Mouse (Mus musculus): ENCODE measurements around the gene Ep400. TPM values are rescaled to one million over a fixed set of nuclear protein-coding genes. Genes with fewer than 3 reads are reported as not detected.

The Ep400 gene
- polyA plus RNA-seq, 1 experiment from 2014 or later = 28.5 TPM

Small RNA genes within 50 kb of the gene (microRNA-seq; reads per million reads assigned to microRNA genes)
- 1.8 reads per million for gene Mir7026

Other genes with a start within 250 kb of the Ep400 start
- not detected in 2 replicates for gene Galnt9, start 226.4 kb downstream of the Ep400 start, polyA plus RNA-seq (2016; fragmentation: Nextera tagmentation; extraction: Ambion mirVana)
- 88.5 and 92.4 TPM in 2 replicates for gene Noc4l, start 117.3 kb downstream of the Ep400 start, polyA plus RNA-seq (2016; fragmentation: Nextera tagmentation; extraction: Ambion mirVana)
- gene Ddx51, start 117.3 kb downstream of the Ep400 start, polyA plus RNA-seq (2016; fragmentation: Nextera tagmentation; extraction: Ambion mirVana) = 30.2 and 36.3 TPM in 2 replicates
- gene Pus1, start 9.9 kb upstream of the Ep400 start, polyA plus RNA-seq (2016; fragmentation: Nextera tagmentation; extraction: Ambion mirVana) = 48.7 and 50.7 TPM in 2 replicates
- gene Ulk1, start 39.4 kb upstream of the Ep400 start, polyA plus RNA-seq (2016; fragmentation: Nextera tagmentation; extraction: Ambion mirVana) = 10.8 and 11.5 TPM in 2 replicates
- gene Hscb, start 69.1 kb upstream of the Ep400 start, polyA plus RNA-seq (2016; fragmentation: Nextera tagmentation; extraction: Ambion mirVana) = 47.2 and 52.4 TPM in 2 replicates
- gene Chek2, start 69.3 kb upstream of the Ep400 start, polyA plus RNA-seq (2016; fragmentation: Nextera tagmentation; extraction: Ambion mirVana) = 51.2 and 52.7 TPM in 2 replicates
- 1.8 and 2.1 TPM in 2 replicates for gene Ttc28, start 109.1 kb upstream of the Ep400 start, polyA plus RNA-seq (2016; fragmentation: Nextera tagmentation; extraction: Ambion mirVana)

All from liver, embryonic 12.5 days (tissue).